Mouse (Mus musculus): ENCODE measurements around the gene Grb14.

GRCm38 (mm10) chr2:64947484-64947883, 77.3 kb downstream of the Grb14 start:
- peak in 1 of 2 experiments; percentile 48; a peak in 2 of 4 replicates for TF ChIP-seq CTCF (conservative IDR thresholded peaks at IDR 0.05 in 1 of 2, IDR thresholded peaks at IDR 0.05 in 1 of 2; ENCODE audit: low read depth in 2 of 2, low read length in 2 of 2)
- TF ChIP-seq HCFC1 (IDR thresholded peaks at IDR 0.05; ENCODE audit: low read depth, low read length) = no peak
- no peak for TF ChIP-seq POLR2AphosphoS2 (IDR thresholded peaks at IDR 0.05; ENCODE audit: low read depth, low read length)
- TF ChIP-seq MAFK (IDR thresholded peaks at IDR 0.05; ENCODE audit: insufficient replicate concordance, low read length) = no peak
- TF ChIP-seq UBTF (IDR thresholded peaks at IDR 0.05; ENCODE audit: low read depth, low read length) = no peak
